Mouse (Mus musculus) spleen, adult 2 months (tissue): ENCODE data around the gene Fgfr2. TPM values are rescaled to one million over a fixed set of nuclear protein-coding genes. Genes with fewer than 3 reads are reported as not detected.

Experiments
- DNase-seq, 2 experiments: peaks; one replicate each; pipeline versions ENCODE4 v3.0.0 to v3.0.0-alpha.2; 2012 to 2021; ENCODE audit warnings: low spot score in 2 of 2, low read depth in 1 of 2
- H3K27ac ChIP-seq: fragments of 200-500 bp; 2 replicates; pipeline ENCODE4 v1.5.1; 2012; ENCODE audit warnings: low read length, inconsistent platforms; ENCODE audit not compliant: insufficient read depth
- H3K27me3 ChIP-seq: fragments of 200-500 bp; 2 replicates; pipeline ENCODE4 v1.6.1; 2012; ENCODE audit warnings: mild to moderate bottlenecking, moderate library complexity, low read length, inconsistent platforms; ENCODE audit not compliant: control insufficient read depth, insufficient read depth
- H3K36me3 ChIP-seq: fragments of 200-500 bp; 2 replicates; pipeline ENCODE4 v1.6.1; 2012; ENCODE audit warnings: mild to moderate bottlenecking, low read length, inconsistent platforms; ENCODE audit not compliant: control insufficient read depth, insufficient read depth
- H3K4me1 ChIP-seq: fragments of 200-500 bp; 2 replicates; pipeline ENCODE4 v1.6.1; 2011; ENCODE audit warnings: inconsistent platforms; ENCODE audit not compliant: control insufficient read depth, insufficient read depth, insufficient read length
- H3K4me3 ChIP-seq: fragments of 200-500 bp; 2 replicates; pipeline ENCODE4 v1.5.1; 2011; ENCODE audit warnings: mild to moderate bottlenecking, inconsistent platforms; ENCODE audit not compliant: insufficient read depth, insufficient read length; ENCODE audit errors: extremely low read depth
- CTCF ChIP-seq: fragments of 200-500 bp; IDR thresholded peaks from 2 replicates; pipeline ENCODE4 v1.5.1; 2011; ENCODE audit warnings: mild to moderate bottlenecking, inconsistent platforms; ENCODE audit not compliant: insufficient read depth, insufficient read length, insufficient replicate concordance; ENCODE audit errors: extremely low read depth
- POLR2A ChIP-seq: fragments of 200-500 bp; IDR thresholded peaks from 2 replicates; pipeline ENCODE4 v1.6.1; 2011; ENCODE audit warnings: low read depth, low read length, inconsistent platforms
- WGBS: fragments of 180-500 bp; shearing (Covaris S2); methylation state at CpG from one replicate; pipeline ENCODE4 v1.1.7; 2018; 5-methylcytosine and 5-hydroxymethylcytosine counted together
- polyA plus RNA-seq: library from polyadenylated mRNA; depleted of rRNA; stranded (reverse); fragments of >200 nt; gene quantifications from 2 replicates; pipeline ENCODE4 v1.2.3, GENCODE M21; 2012

Fgfr2 gene
- polyA plus RNA-seq, 1 experiment = 1.6 TPM

DNA sequence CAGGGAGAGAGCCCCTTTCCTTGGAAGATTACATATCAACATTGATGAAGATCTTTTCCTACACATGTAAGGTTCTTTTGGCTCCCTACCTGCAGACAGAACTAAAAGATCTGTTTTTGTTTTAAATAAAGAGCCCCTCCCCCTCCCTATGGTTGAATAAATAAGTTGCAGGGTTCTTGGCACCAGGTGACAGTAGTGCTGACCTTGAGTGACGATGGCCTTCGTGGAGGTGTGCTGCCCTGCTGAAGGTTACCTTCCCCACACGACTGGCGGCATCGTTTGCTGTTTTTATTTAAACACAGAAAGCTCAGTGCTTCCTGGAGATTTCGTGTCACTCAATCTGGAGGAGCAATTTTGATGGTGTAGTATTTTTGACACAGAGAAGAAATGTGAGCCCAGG is 2432.3 kb downstream of the Fgfr2 start:
- 88% methylated on average over 6 of the region's 6 CpGs for WGBS

DNA sequence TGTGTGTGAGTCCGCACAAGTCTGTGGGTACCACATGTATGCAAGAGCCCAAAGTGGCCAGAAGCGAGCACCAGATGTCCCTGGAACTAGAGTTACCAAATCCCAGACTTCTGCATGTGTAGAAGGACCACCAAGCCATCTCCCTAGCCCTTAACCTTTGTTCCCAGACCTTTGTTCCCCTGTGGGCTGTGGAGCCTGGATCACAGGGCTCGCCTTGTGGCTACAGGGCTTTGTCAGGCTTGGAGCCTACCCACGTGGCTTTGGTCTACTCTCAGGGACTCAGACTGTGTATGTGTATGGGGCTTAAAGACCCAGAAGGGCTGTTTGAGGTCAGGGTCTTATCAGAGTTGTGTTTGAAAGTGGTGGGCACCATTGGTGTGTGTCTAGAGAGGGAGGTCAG is 2434.5 kb downstream of the Fgfr2 start:
- no peak for DNase-seq
- TF ChIP-seq CTCF (no peak), POLR2A (no peak)
- H3K4me1 ChIP-seq = no peaks in the 10 kb centered on the region; the same call in 1 of the 2 replicates
- 82% methylated on average over 4 of the region's 4 CpGs for WGBS
- H3K27ac ChIP-seq = no peak overlapping the region
- H3K4me3 ChIP-seq = no peak overlapping the region
- no peaks in the 10 kb centered on the region for H3K36me3 ChIP-seq
- peaks cover 4% of the 10 kb centered on the region; the same call in 1 of the 2 replicates for H3K27me3 ChIP-seq

More for the DNA sequence above, 2432.3 kb downstream of the Fgfr2 start:
- H3K36me3 ChIP-seq = no peaks in the 10 kb centered on the region
- TF ChIP-seq POLR2A (no peak), CTCF (no peak)
- no peaks in the 10 kb centered on the region; the same call in 1 of the 2 replicates for H3K4me1 ChIP-seq
- no peak for DNase-seq
- H3K4me3 ChIP-seq = no peak overlapping the region
- H3K27me3 ChIP-seq = peaks cover 4% of the 10 kb centered on the region; the same call in 1 of the 2 replicates
- H3K27ac ChIP-seq = no peak overlapping the region

DNA sequence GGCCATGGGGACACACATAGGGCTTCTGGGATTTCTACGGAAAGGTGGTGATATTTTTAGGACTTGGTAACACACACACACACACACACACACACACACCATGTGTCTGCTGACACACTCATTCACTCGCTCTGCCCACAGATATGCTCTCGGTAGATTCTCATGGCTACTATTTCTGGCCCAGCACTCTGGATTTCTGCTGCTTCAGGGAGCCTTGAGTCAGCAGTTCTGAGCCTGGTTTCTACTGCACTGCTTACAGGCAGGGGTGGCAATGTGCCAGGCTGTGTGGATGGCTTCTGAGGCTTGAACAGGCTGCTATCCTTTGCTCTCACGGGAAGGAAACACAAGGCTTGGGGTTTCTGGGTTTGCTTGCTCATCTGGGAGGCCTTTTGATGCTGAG is 2441.4 kb downstream of the Fgfr2 start:
- no peak for TF ChIP-seq CTCF
- H3K4me3 ChIP-seq = no peak overlapping the region
- no peak overlapping the region for H3K27ac ChIP-seq
- 40% methylated on average over 4 of the region's 4 CpGs for WGBS
- H3K27me3 ChIP-seq = no peaks in the 10 kb centered on the region
- no peaks in the 10 kb centered on the region for H3K36me3 ChIP-seq
- no peak for DNase-seq
- H3K4me1 ChIP-seq = no peaks in the 10 kb centered on the region

DNA sequence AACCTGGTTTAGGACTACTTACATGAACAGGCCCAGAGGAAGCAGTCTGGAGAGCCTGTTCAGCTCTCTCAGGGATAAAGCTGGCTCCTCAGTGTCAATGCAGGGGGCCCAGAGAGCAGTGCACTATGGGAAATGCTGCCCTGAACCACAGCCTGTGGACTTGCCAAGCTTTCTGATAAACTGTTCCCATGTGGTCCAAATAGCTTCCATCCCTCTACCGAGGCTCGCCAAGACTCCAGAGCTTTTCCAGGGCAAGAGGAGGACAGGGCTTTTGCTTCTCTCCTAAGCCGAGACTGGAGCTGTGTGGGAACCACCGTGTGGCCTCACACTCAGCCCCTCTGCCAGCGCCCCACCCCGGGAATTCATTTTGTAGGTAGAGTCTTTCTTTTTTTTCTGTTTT is 2444.7 kb downstream of the Fgfr2 start:
- TF ChIP-seq CTCF (no peak), POLR2A (no peak)
- Histone ChIP-seq H3K27ac (no peak overlapping the region), H3K36me3 (no peaks in the 10 kb centered on the region), H3K27me3 (no peaks in the 10 kb centered on the region), H3K4me1 (no peaks in the 10 kb centered on the region), H3K4me3 (no peak overlapping the region)
- DNase-seq = no peak
- WGBS = 92% methylated on average over 6 of the region's 6 CpGs

DNA sequence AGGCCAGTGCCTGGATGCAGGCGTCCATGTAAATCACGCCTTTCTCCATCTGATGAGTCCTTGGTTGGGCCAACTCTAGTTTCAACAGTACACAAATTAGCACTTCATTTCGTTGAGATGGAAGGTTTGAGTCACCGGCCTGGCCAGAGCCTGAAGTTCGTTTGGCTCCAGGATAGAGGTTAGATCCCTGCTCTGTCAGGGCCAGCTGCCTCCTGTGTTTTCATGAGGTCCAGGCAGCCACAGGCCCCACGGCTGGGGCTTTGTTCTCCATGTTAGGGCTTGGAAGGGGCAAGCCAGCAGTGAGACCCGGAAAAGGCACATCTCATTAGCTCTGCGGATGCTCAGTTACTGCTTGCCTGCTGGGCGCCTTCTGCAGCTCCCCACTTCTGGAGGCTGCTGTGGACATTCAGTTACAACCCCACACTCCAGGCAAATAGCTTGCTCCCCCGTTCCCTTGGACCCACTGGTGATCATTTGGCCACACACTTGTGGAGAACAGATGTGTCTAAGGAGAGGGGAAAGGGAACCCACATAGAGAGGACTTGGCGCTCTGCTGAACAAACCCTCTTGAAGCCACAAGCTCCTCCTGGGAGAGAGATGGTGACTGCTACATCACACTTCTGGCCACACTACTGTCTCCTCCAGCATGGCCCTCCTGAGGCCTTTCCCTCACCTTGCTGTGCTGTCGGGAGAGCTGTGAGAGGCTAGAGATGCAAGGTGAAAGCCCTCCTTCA is 2445.4 kb downstream of the Fgfr2 start:
- WGBS = 94% methylated on average over 12 of the region's 12 CpGs
- H3K27me3 ChIP-seq = no peaks in the 10 kb centered on the region
- no peak overlapping the region for H3K4me3 ChIP-seq
- no peak overlapping the region for H3K27ac ChIP-seq
- DNase-seq = no peak
- no peaks in the 10 kb centered on the region for H3K36me3 ChIP-seq
- H3K4me1 ChIP-seq = no peaks in the 10 kb centered on the region
- TF ChIP-seq CTCF = no peak
- no peak for TF ChIP-seq POLR2A

DNA sequence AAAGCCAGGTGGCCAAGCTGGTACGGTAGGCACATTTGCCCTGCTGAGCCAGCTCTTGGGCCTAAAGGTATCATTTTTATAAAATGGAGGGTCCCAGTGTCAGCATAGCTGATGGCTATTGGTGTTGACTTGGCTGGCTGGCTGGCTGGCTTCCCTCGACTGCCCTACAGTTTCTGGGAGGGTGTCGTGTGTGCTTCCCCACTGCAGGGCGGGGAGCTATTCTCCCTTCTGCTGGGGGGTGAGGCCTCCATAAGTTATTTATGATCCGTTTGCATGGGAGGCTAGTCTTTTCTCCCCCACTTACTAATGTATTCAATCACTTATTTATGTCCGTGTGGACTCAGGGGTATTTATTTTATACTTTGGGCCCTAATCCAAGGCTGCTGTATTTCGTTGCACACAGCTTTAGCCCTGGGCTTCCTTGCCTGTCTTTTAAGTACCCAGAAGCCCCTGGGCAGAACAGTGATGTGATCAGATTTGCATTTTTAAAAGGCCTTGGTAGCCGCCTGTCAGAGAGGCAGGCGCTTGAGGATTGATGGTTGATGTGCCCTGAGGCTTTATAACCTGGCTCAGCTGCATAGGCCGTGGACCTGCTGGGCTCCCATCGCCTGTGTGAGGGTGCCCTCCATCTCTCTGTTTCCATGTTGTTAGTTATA is 2446.1 kb downstream of the Fgfr2 start:
- H3K27me3 ChIP-seq = no peaks in the 10 kb centered on the region
- H3K27ac ChIP-seq = no peak overlapping the region
- H3K4me3 ChIP-seq = no peak overlapping the region
- no peak for DNase-seq
- TF ChIP-seq POLR2A = no peak
- TF ChIP-seq CTCF = no peak
- H3K4me1 ChIP-seq = no peaks in the 10 kb centered on the region
- no peaks in the 10 kb centered on the region for H3K36me3 ChIP-seq
- 91% methylated on average over 11 of the region's 11 CpGs for WGBS

DNA sequence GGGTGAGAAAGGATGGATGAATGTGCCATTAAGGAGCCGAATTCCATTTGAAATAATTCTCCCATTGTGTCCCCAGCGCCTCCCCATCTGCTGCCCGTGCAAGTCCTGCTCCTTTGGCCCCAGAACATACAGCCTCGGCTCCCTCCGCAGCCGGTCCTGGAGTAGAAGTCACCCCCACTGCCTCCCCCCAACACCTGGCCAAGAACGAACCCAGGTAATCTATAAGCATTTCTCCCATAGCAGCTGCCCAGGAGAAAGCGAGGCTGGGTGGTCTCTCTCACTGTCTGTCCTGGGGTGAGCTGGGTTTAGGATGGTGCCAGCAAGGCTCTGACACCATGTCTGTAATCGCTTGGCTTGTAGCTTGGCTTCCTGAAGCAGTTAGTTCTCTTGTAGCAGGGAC is 2448.6 kb downstream of the Fgfr2 start:
- Histone ChIP-seq H3K27me3 (no peaks in the 10 kb centered on the region), H3K4me3 (no peak overlapping the region), H3K4me1 (no peaks in the 10 kb centered on the region), H3K36me3 (no peaks in the 10 kb centered on the region), H3K27ac (no peak overlapping the region)
- TF ChIP-seq POLR2A = no peak
- no peak for TF ChIP-seq CTCF
- no peak for DNase-seq
- WGBS = 90% methylated on average over 9 of the region's 9 CpGs
